Mouse (Mus musculus) neural tube, embryonic 11.5 days (tissue): ENCODE data around the gene St6galnac6. TPM values are rescaled to one million over a fixed set of nuclear protein-coding genes. Genes with fewer than 3 reads are reported as not detected.
A peak's percentile ranks its signal among the peaks of the same experiment; 100 is the strongest.

ENCODE experiments used
- ATAC-seq: fragments of 200-750 bp; cut with Nextera tagmentation; 2 replicates; pipeline ENCODE4 v1.8.0; 2017; ENCODE audit warnings: moderate number of reproducible peaks, mild to moderate bottlenecking, moderate TSS enrichment, moderate library complexity; ENCODE audit not compliant: insufficient read depth, low FRiP score, low TSS enrichment
- DNase-seq: peaks from one replicate; pipeline ENCODE4 v3.0.0-alpha.2; 2015; ENCODE audit warnings: low spot score
- H3K27ac ChIP-seq: fragments of 300-500 bp; sonication (generic); 2 replicates; pipeline ENCODE4 v1.5.1; 2014; ENCODE audit warnings: low read depth, mild to moderate bottlenecking, low read length
- H3K27me3 ChIP-seq: fragments of 300-500 bp; sonication (generic); 2 replicates; pipeline ENCODE4 v1.6.1; 2014; ENCODE audit warnings: mild to moderate bottlenecking, low read length, mixed read lengths; ENCODE audit not compliant: control insufficient read depth, insufficient read depth
- H3K36me3 ChIP-seq: fragments of 300-500 bp; sonication (generic); 2 replicates; pipeline ENCODE4 v1.6.1; 2014; ENCODE audit warnings: mild to moderate bottlenecking, low read length, moderate library complexity, mixed read lengths; ENCODE audit not compliant: control insufficient read depth, insufficient read depth
- H3K4me1 ChIP-seq: fragments of 300-500 bp; sonication (generic); 2 replicates; pipeline ENCODE4 v1.6.1; 2014; ENCODE audit warnings: low read length, mixed read lengths; ENCODE audit not compliant: control insufficient read depth, insufficient read depth
- H3K4me2 ChIP-seq: fragments of 300-500 bp; sonication (generic); 2 replicates; pipeline ENCODE4 v1.6.1; 2014; ENCODE audit warnings: low read depth, mild to moderate bottlenecking, moderate library complexity
- H3K4me3 ChIP-seq: fragments of 300-500 bp; sonication (generic); 2 replicates; pipeline ENCODE4 v1.5.1; 2014; ENCODE audit warnings: low read depth, low read length
- H3K9ac ChIP-seq: fragments of 300-500 bp; sonication (generic); 2 replicates; pipeline ENCODE4 v1.6.1; 2014; ENCODE audit warnings: mild to moderate bottlenecking, low read length
- H3K9me3 ChIP-seq: fragments of 300-500 bp; sonication (generic); 2 replicates; pipeline ENCODE4 v1.6.1; 2016; ENCODE audit warnings: low read length; ENCODE audit not compliant: control insufficient read depth
- WGBS: fragments of 180-500 bp; shearing (Covaris S2); extraction: QIAGEN DNeasy Blood & Tissue Kit; methylation state at CpG from one replicate; pipeline ENCODE4 v1.1.7; 2014; 5-methylcytosine and 5-hydroxymethylcytosine counted together
- polyA plus RNA-seq: library from polyadenylated mRNA; unstranded; fragments of >200 nt; fragmentation: Nextera tagmentation; extraction: Ambion mirVana; gene quantifications from 2 replicates; pipeline ENCODE4 v1.2.1, GENCODE M21; 2014

St6galnac6 gene
- polyA plus RNA-seq, 1 experiment from 2014 or later, result 5.1 TPM

DNA sequence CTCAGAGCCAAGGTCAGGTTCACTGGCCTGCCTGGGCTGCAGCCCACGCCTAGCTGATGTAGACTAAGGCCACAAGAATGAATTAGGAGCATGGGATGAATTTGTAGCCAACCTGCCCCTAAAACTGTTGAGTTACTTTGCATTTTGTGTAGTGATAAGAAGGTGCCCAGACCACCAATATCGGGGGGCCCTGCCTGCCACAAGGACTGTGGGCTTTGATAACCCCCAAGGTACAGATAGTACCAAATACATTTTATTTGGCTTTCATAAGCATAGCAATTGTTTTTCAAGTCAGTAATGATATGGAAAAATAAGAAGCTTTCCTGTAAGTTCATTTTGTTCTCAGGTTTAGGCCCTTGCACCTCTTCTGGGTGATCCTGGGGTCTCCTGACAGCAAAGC lies 59.4 kb downstream of the St6galnac6 start:
- no peak for ATAC-seq
- no peak for DNase-seq
- Histone ChIP-seq H3K27ac (no peak overlapping the region), H3K36me3 (no peaks in the 10 kb centered on the region), H3K9me3 (no peaks in the 10 kb centered on the region), H3K27me3 (no peaks in the 10 kb centered on the region), H3K4me1 (no peaks in the 10 kb centered on the region), H3K9ac (no peak overlapping the region), H3K4me2 (no peak overlapping the region), H3K4me3 (no peak overlapping the region)
- 82% methylated on average over 2 of the region's 2 CpGs for WGBS

DNA sequence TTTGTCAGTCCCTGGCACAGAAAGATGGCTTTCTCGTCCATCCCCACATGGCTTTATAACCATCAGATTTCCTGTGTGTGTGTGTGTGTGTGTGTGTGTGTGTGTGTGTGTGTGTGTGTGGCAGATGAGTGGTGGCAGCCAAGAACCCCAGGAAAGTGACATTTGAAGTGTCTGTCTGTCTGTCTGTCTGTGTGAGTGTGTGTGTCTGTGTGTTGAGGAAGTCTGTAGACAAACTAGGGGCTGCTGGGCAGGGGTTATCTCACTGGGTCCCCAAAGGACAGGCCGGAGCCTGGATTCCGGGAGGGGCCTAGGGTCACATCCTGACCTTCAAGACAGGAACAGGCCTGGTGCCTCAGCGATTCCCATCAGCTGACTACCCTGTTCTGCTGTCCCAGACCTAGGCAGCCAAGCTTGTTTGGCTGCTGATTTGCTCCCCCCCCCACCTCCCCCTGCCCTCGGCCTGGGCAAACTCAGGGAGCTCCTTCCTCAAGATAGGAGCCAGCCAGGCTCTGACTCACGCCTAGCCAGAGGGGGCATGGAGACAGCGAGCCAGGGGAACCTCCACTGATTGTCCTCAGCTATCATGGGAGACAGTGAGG lies 62.1 kb downstream of the St6galnac6 start:
- Histone ChIP-seq H3K4me1 (no peaks in the 10 kb centered on the region), H3K36me3 (no peaks in the 10 kb centered on the region), H3K9ac (no peak overlapping the region), H3K4me3 (no peak overlapping the region), H3K9me3 (no peaks in the 10 kb centered on the region), H3K27ac (no peak overlapping the region), H3K4me2 (no peak overlapping the region), H3K27me3 (no peaks in the 10 kb centered on the region)
- 78% methylated on average over 7 of the region's 7 CpGs for WGBS
- ATAC-seq (no peak), DNase-seq (no peak)

- 61% methylated on average over 5 of the region's 5 CpGs for WGBS
- H3K4me3 ChIP-seq, result no peak overlapping the region
Observed at GRCm38 (mm10) chr2:32662291-32662690, 62.8 kb downstream of the St6galnac6 start.

DNA sequence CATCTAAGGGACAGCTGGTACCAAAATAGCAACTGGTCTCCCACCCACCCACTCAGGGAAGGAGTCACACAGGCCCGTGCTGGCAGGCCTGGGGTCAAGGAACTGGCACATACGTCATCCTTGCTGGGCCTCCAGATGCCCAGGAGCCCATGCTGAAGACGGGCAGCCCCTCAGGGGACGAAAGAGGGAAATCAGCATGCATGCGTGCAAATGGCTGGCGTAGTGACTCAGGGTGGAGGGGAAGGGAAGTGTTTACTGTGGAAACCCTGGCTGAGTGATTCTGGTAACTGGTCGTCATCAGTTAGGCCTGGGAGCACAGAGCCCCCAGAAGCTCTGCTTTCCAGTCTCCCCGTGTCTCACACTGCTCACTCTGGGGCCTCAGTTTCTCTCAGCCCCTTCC lies 65.8 kb downstream of the St6galnac6 start:
- no peak for DNase-seq

More at GRCm38 (mm10) chr2:32662291-32662690, 62.8 kb downstream of the St6galnac6 start:
- H3K4me1 ChIP-seq, result no peaks in the 10 kb centered on the region
- ATAC-seq (no peak), DNase-seq (no peak)
- no peaks in the 10 kb centered on the region for H3K27me3 ChIP-seq
- H3K36me3 ChIP-seq, result no peaks in the 10 kb centered on the region
- no peak overlapping the region for H3K9ac ChIP-seq
- H3K27ac ChIP-seq, result no peak overlapping the region
- no peaks in the 10 kb centered on the region for H3K9me3 ChIP-seq
- H3K4me2 ChIP-seq, result no peak overlapping the region

GRCm38 (mm10) chr2:32665853-32666252 lies 66.3 kb downstream of the St6galnac6 start:
- Histone ChIP-seq H3K4me3 (no peak overlapping the region), H3K9ac (no peak overlapping the region), H3K27me3 (no peaks in the 10 kb centered on the region), H3K4me1 (no peaks in the 10 kb centered on the region), H3K36me3 (no peaks in the 10 kb centered on the region), H3K4me2 (no peak overlapping the region), H3K27ac (no peak overlapping the region), H3K9me3 (no peaks in the 10 kb centered on the region)
- WGBS, result 91% methylated on average over 6 of the region's 6 CpGs
- ATAC-seq (no peak), DNase-seq (no peak)

More for the DNA sequence above, 65.8 kb downstream of the St6galnac6 start:
- no peak overlapping the region for H3K4me2 ChIP-seq
- no peaks in the 10 kb centered on the region for H3K4me1 ChIP-seq
- no peaks in the 10 kb centered on the region for H3K36me3 ChIP-seq
- 78% methylated on average over 8 of the region's 8 CpGs for WGBS
- no peak for ATAC-seq
- H3K27me3 ChIP-seq, result no peaks in the 10 kb centered on the region
- no peak overlapping the region for H3K4me3 ChIP-seq
- no peak overlapping the region for H3K9ac ChIP-seq
- H3K9me3 ChIP-seq, result no peaks in the 10 kb centered on the region
- H3K27ac ChIP-seq, result no peak overlapping the region

GRCm38 (mm10) chr2:32667775-32668174 lies 68.3 kb downstream of the St6galnac6 start:
- 53% methylated on average over 11 of the region's 11 CpGs for WGBS
- Histone ChIP-seq H3K4me3 (no peak overlapping the region), H3K36me3 (no peaks in the 10 kb centered on the region), H3K9me3 (no peaks in the 10 kb centered on the region), H3K9ac (peak overlapping the region; percentile 5; the same call in 1 of the 2 replicates), H3K4me2 (no peak overlapping the region), H3K27ac (no peak overlapping the region), H3K4me1 (no peaks in the 10 kb centered on the region), H3K27me3 (no peaks in the 10 kb centered on the region)
- no peak for ATAC-seq
- DNase-seq, result no peak

GRCm38 (mm10) chr2:32668176-32668575 lies 68.7 kb downstream of the St6galnac6 start:
- Histone ChIP-seq H3K4me2 (no peak overlapping the region), H3K27ac (no peak overlapping the region), H3K9me3 (no peaks in the 10 kb centered on the region), H3K36me3 (no peaks in the 10 kb centered on the region), H3K9ac (0 out of 2 replicates have a peak overlapping the region, but pooled peaks have one; percentile 5), H3K27me3 (no peaks in the 10 kb centered on the region), H3K4me1 (no peaks in the 10 kb centered on the region), H3K4me3 (no peak overlapping the region)
- no peak for DNase-seq
- WGBS, result 83% methylated on average over 7 of the region's 7 CpGs
- no peak for ATAC-seq

DNA sequence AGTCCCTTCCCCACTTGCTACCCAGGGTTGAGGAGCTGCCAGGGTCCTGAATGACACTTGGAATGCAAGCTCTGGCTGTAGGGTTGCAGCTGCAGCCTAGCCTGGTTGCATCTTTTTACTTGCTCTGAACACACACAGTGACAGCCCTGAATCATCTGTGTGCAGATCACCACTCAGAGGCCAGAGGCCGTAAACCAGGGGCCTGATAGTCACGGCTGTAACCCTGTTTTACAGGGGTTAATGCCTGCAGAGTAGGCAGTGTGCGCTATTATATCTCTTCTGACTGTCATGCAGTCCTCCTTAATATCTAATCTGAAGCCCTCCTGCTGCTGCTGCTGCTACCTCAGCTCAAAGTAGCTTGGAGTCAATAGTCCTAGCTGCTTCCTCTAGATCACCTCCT lies 70.4 kb downstream of the St6galnac6 start:
- Histone ChIP-seq H3K36me3 (no peaks in the 10 kb centered on the region), H3K27me3 (no peaks in the 10 kb centered on the region), H3K27ac (no peak overlapping the region), H3K4me2 (no peak overlapping the region), H3K9me3 (no peaks in the 10 kb centered on the region), H3K4me3 (no peak overlapping the region), H3K9ac (no peak overlapping the region), H3K4me1 (no peaks in the 10 kb centered on the region)
- ATAC-seq, result no peak
- no peak for DNase-seq
- 50% methylated on average over 3 of the region's 3 CpGs for WGBS
